11 mouse cellular contexts compared by ENCODE assay signal in the genomic region with DNA sequence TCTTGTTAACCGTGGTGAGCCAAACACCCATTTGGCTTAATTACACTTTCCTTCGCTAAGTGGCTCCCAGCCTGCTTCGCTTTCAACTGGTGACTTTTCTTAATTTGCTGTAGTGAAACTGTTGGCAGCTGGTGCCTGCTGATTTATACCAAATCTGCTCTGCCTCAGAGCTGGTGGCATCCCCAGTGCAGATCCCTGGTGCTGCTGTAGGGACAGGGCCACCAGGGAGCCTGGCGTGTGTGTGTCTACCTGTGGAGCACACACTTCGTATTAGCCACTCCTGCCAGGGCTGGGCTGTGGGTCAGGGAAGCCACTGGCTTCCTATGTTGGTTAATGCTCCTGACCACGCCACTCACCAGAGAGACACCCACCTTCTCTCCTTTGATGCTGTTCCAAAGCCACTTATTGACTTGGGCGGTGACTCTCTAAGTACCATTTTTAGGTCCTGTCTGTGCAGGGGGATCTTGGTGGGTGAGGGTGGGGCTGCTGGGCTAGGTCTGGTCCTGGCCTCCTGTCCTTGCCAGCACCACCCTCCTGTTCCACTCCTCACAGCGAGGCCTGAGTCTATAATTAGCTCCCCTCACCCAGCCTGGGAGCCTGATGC. TPM values are rescaled to one million over a fixed set of nuclear protein-coding genes. Genes with fewer than 3 reads are reported as not detected.
DNase-seq lines count a peak whose midpoint lies in the region; ATAC-seq and TF ChIP-seq lines count a peak whose summit lies in the region.
"Had no signal": no experiment of that assay in that cellular context is flagged by ENCODE, and none has a peak within 500 bp of the region (broad histone marks: within the 10 kb centered on the region; RNA-seq: fewer than 3 reads in every experiment).

No protein-coding gene starts in this region.

- H3K4me2 ChIP-seq in stomach, postnatal 0 days (replicated peaks; ENCODE audit: low read depth), result no peak overlapping the region
- H3K4me2 ChIP-seq: liver, embryonic 15.5 days; neural tube, embryonic 15.5 days had no signal

- H3K27ac ChIP-seq in stomach, postnatal 0 days (replicated peaks), result 0 out of 2 replicates have a peak overlapping the region, but pooled peaks have one; percentile 35
- no peak overlapping the region for H3K27ac ChIP-seq in thymus, adult 2 months (ENCODE audit: control insufficient read depth, insufficient read depth, low read length)
- H3K27ac ChIP-seq: liver, embryonic 15.5 days; neural tube, embryonic 15.5 days had no signal

- peaks cover 94% of the 10 kb centered on the region for H3K36me3 ChIP-seq in megakaryocyte, embryonic 14.5 days (replicated peaks; ENCODE audit: low read length)
- no peaks in the 10 kb centered on the region for H3K36me3 ChIP-seq in stomach, postnatal 0 days (ENCODE audit: control insufficient read depth, insufficient read depth, low read length)
- no peaks in the 10 kb centered on the region for H3K36me3 ChIP-seq in thymus, adult 2 months (ENCODE audit: control insufficient read depth, insufficient read depth, low read length)
- H3K36me3 ChIP-seq: liver, embryonic 15.5 days; neural tube, embryonic 15.5 days had no signal

- H3K4me3 ChIP-seq in megakaryocyte, embryonic 14.5 days (replicated peaks), result peak overlapping the region; percentile 16
- H3K4me3 ChIP-seq in stomach, postnatal 0 days (ENCODE audit: low read depth, low read length), result no peak overlapping the region
- H3K4me3 ChIP-seq in thymus, adult 2 months (ENCODE audit: control insufficient read depth, insufficient read depth, low read length), result no peak overlapping the region
- H3K4me3 ChIP-seq: liver, embryonic 15.5 days; neural tube, embryonic 15.5 days had no signal

- peak; percentile 59 for DNase-seq in cerebellum, adult 9-10 months
- no peak for DNase-seq in cerebellum, postnatal 36 days
- DNase-seq in heart, postnatal 14 days, result peak; percentile 44 to 60
- DNase-seq in stomach, postnatal 0 days (ENCODE audit: low spot score), result no peak
- no peak for DNase-seq in thymus, adult 2 months
- DNase-seq: spleen, adult 18-20 months had no signal

- TF ChIP-seq EP300 in stomach, postnatal 0 days (optimal IDR thresholded peaks at IDR 0.05), result no peak

- H3K4me1 ChIP-seq in megakaryocyte, embryonic 14.5 days, result peaks cover 100% of the 10 kb centered on the region
- 0 out of 2 replicates have a peak, but pooled peaks cover 3% of the 10 kb centered on the region for H3K4me1 ChIP-seq in stomach, postnatal 0 days (replicated peaks; ENCODE audit: control insufficient read depth, insufficient read depth)
- H3K4me1 ChIP-seq in thymus, adult 2 months (replicated peaks; ENCODE audit: control insufficient read depth, insufficient read depth, low read length), result peaks cover 7% of the 10 kb centered on the region

- TF ChIP-seq CTCF in stomach, postnatal 0 days (IDR thresholded peaks at IDR 0.05; ENCODE audit: low read depth), result no peak
- TF ChIP-seq CTCF in thymus, adult 2 months (IDR thresholded peaks at IDR 0.05; ENCODE audit: borderline replicate concordance, control insufficient read depth, extremely low read depth, insufficient read depth, low read length, poor library complexity), result no peak

- TF ChIP-seq POLR2A in thymus, adult 2 months (IDR thresholded peaks at IDR 0.05; ENCODE audit: control insufficient read depth, extremely low read depth, insufficient read depth, low read length, poor library complexity), result no peak

- no peaks in the 10 kb centered on the region for H3K27me3 ChIP-seq in megakaryocyte, embryonic 14.5 days (replicated peaks)
- no peaks in the 10 kb centered on the region for H3K27me3 ChIP-seq in stomach, postnatal 0 days (ENCODE audit: control insufficient read depth, insufficient read depth, low read length)
- no peaks in the 10 kb centered on the region for H3K27me3 ChIP-seq in thymus, adult 2 months (ENCODE audit: control insufficient read depth, insufficient read depth, low read length)
- H3K27me3 ChIP-seq: neural tube, embryonic 15.5 days had no signal

- no peak overlapping the region for H3K9ac ChIP-seq in stomach, postnatal 0 days (ENCODE audit: low read length)
- H3K9ac ChIP-seq: liver, embryonic 15.5 days; neural tube, embryonic 15.5 days had no signal

- no peaks in the 10 kb centered on the region for H3K9me3 ChIP-seq in megakaryocyte, embryonic 14.5 days
- no peaks in the 10 kb centered on the region for H3K9me3 ChIP-seq in stomach, postnatal 0 days (ENCODE audit: control insufficient read depth, low read length)
- H3K9me3 ChIP-seq: liver, embryonic 15.5 days; neural tube, embryonic 15.5 days had no signal

- ATAC-seq in megakaryocyte, adult 5-6 weeks (ENCODE audit: poor library complexity, severe bottlenecking), result no peak
- no peak for ATAC-seq in stomach, postnatal 0 days (ENCODE audit: low FRiP score, low TSS enrichment)
- ATAC-seq in megakaryocyte progenitor cell, adult 5-6 weeks (replicated peaks; ENCODE audit: poor library complexity), result no peak

- intact Hi-C loops in heart, postnatal 14 days (cut with DNase I), result no loop called here

- WGBS in stomach, postnatal 0 days, result 43% methylated on average over 8 of the region's 8 CpGs
- 56% methylated on average over 8 of the region's 8 CpGs for whole genome bisulfite sequencing in thymus, adult 2 months

RNA-seq across cellular contexts. Expression of a gene that starts 30.1 kb away (rescaled TPM):
- 940 and 1,036 TPM in 2 replicates for polyA plus RNA-seq in megakaryocyte, embryonic 14.5 days (2012; ENCODE audit: insufficient read depth, low replicate concordance)
- total RNA-seq in megakaryocyte, adult 5-6 weeks (2015), result 1.8 and 4.2 TPM in 2 replicates
- 2.2 and 2.4 TPM in 2 replicates for total RNA-seq in megakaryocyte, adult 5-6 weeks (2017)
- total RNA-seq in heart, postnatal 14 days (2021), result 100 to 1,000 TPM; 164 to 168 TPM
- polyA plus RNA-seq in stomach, postnatal 0 days (2015; fragmentation: Nextera tagmentation; extraction: Ambion mirVana), result 112 and 116 TPM in 2 replicates
- polyA plus RNA-seq in thymus, adult 2 months (2012; rRNA removed), result 48.4 and 50.5 TPM in 2 replicates
- total RNA-seq in megakaryocyte progenitor cell, adult 5-6 weeks (2015), result 0.25 and 0.42 TPM in 2 replicates
- total RNA-seq in megakaryocyte progenitor cell, adult 5-6 weeks (2017), result not detected in 2 replicates

Comparison
In these comparisons a context has a peak if more than half of its experiments do, and no peak if none do; other contexts are left out.
1. DNase-seq: peak in cerebellum, adult 9-10 months (single experiment) and heart, postnatal 14 days (2 of 2); none in cerebellum, postnatal 36 days (0 of 2), stomach, postnatal 0 days (single experiment) and thymus, adult 2 months (single experiment).
2. RNA of a gene that starts 30.1 kb away (total RNA-seq): 164 to 168 TPM in heart, postnatal 14 days; 1.8 to 4.2 TPM in megakaryocyte, adult 5-6 weeks and 0.25 to 0.42 TPM in megakaryocyte progenitor cell, adult 5-6 weeks; every median in the first group is over 10 times any median in the second.